Mouse (Mus musculus): ENCODE measurements at regions not wholly inside any gene's neighbourhood (a gene's known extent, or its start where the extent isn't known, plus 50 kb on each side); places are given as distances from the start of the nearest gene placed in this dataset.

DNA sequence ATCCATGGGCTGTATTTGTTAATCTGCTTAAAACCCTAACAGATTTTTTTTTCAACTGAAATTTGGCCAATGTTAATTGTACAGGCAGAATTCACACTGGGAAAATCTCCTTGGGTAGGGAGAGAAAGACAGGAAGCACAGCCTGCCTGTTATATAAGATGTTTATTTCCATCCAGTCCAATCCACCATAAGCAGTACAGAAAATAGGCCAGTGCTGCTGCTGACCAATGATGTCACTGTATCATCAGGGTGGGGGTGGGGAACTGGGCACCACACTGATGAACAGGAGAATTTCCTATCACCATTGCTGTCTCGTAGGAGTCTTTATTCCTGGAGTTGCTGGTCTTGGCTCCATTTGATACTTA lies 320.0 kb upstream of the Dcn start:
- no peak for DNase-seq (ENCODE audit: low spot score in 2 of 2)
- Histone ChIP-seq H3K4me3 (no peak overlapping the region), H3K27ac (peak overlapping the region; percentile 52; the same call in 1 of the 2 replicates)
- no peak for TF ChIP-seq CTCF (conservative IDR thresholded peaks at IDR 0.05)

DNA sequence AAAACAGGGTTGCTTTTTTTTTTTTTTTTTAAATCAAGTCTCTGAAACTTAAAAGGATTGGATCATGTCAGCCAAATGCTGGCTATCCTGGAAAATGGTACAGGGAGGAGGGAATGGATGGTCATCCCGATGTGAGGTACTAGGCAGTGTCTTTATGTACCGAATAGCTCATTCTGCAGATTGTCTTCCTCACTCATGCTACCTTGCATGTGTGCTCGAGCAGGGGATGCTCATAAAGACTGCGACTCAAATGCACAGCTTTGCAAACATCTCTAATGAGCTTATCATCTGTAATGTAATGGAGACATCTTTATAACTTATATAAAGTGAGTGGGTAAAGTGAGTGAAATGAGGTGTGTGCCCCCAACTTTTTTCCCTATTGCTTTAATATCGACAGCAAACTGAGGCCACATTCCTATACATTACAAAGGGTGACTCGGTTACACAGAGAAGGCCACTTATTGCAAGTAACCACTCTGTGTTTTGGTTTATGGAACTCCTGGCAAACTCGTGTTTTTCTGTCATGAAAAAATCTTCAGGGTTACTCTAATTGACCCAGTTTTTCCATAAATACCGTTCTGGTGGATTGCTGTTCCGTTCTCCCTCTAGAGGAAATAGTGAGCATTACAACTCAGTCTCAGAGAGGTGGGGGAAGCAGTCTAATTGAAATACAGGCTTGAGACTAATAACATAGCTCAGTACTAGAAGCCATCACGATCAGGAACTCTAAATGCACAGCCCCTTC lies 319.4 kb upstream of the Dcn start:
- H3K27ac ChIP-seq: peak overlapping the region; percentile 52; the same call in 1 of the 2 replicates
- TF ChIP-seq CTCF (conservative IDR thresholded peaks at IDR 0.05): peak; percentile 96

DNA sequence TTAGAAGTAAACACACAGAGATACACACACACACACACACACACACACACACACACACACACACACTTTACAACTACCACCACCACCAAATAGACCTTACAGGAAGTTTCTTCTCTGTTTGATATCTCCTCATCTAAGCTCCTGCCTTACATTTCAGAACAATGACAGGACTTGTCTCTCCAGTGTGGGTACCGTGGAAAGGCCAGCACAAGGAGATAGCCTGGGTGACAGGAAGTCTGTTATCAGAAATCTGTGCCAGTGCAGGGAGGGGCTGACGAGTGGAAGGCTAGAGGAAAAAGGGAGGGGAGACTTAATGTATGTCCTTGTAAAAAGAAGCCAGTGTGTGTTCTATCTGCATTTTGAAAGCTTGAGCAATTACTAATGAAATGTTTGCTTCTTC lies 318.5 kb upstream of the Dcn start:
- Histone ChIP-seq H3K4me3 (no peak overlapping the region), H3K27ac (no peak overlapping the region)
- TF ChIP-seq CTCF (conservative IDR thresholded peaks at IDR 0.05): no peak
- no peak for DNase-seq (ENCODE audit: low spot score in 2 of 2)

More for the DNA sequence above, 319.4 kb upstream of the Dcn start:
- peak; percentile 43 to 61 for DNase-seq (ENCODE audit: low spot score in 2 of 2)
- H3K4me3 ChIP-seq: no peak overlapping the region

DNA sequence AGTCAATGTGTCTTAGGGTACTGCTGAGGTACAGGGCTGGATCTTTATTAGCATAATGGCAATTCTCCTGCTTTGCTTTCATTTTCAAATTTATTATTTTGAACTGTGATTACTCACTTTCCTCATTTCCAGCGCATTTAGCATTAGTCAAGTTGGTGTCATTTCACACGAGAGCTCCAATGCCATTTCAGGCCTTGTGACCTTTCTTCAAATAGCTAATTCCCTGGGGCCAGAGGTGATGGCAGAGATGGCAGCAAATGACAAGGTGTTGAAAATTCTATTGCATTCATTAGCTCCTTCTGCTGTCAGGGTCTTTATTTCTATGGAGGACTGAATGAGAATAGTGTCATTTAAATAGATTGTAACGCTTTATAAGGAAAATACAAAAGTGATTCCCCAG lies 300.9 kb upstream of the Dcn start:
- no peak for TF ChIP-seq CTCF (conservative IDR thresholded peaks at IDR 0.05)
- Histone ChIP-seq H3K27ac (no peak overlapping the region), H3K4me3 (no peak overlapping the region)
- DNase-seq (ENCODE audit: low spot score in 2 of 2): no peak

DNA sequence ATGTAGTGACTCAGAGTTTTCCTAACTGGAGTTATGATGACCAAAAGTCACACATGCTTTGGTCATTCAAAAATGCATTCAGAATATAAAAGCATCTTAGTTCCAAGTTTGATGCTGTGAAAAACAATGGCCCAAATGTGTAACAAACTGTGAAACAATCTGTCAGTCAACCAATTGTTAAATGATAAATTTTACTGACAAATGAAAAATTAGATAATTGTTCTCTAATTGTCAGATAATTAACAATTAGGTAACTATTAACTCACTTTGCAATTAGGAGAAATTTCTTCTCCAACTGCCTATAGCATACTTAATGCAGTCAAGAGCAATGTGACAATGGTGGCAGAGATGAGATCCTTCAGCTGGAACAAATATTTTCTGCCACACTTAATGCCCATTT lies 289.7 kb upstream of the Dcn start:
- no peak for DNase-seq (ENCODE audit: low spot score in 2 of 2)
- TF ChIP-seq CTCF (conservative IDR thresholded peaks at IDR 0.05): no peak
- Histone ChIP-seq H3K4me3 (no peak overlapping the region), H3K27ac (no peak overlapping the region)

DNA sequence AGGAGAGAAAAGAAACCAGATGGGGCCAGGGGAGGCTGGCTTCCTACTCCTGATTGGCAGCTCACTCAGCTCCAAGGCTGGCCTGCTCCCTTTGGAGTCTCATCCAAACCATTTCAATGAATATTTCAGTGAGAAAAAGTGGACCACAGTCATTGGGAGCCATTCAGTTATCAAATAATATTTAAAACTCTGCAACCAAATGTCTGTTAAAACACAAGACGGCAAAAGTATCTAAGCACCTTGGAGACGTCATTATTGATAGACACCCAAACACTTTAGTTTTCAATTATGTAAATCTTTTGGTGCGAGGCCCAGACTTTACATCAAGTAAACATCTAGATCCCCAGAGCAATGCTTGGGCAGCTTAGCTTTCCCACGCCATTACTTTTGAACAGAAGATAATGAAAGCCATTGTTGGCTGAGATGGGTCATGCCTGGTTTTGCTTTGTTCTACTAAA lies 268.1 kb upstream of the Dcn start:
- DNase-seq (ENCODE audit: low spot score in 2 of 2): no peak
- no peak overlapping the region for H3K4me3 ChIP-seq
- no peak overlapping the region for H3K27ac ChIP-seq
- no peak for TF ChIP-seq CTCF (conservative IDR thresholded peaks at IDR 0.05)

DNA sequence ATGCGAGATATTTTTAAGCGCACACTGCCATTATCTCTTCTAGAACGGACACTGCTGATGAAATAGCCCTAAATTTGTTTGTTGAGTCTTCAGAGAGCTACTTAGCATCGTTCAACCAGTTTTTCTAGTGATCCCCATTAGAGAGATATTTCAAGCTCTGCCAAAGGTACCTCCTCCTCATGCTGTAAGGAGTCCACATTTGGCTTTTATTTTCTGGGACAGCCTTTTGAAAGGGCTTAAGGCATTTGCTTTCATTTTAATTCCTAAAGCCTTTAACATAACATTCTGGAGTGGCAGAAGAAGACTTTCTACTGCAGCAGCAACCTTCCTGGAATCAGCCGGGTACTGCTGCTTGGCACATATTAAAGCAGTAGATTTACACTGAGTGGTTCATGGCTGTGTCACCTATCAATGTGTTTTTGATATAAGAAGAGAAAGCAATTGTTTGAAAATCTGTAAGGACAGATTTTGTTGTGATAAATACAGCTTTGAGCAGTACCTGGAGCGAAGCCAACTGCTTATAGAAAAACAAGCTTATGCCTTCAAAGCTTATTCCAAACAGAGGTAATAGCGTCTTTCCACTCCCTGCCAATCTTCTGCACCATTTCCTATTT lies 267.5 kb upstream of the Dcn start:
- Histone ChIP-seq H3K27ac (no peak overlapping the region), H3K4me3 (no peak overlapping the region)
- no peak for TF ChIP-seq CTCF (conservative IDR thresholded peaks at IDR 0.05)
- DNase-seq (ENCODE audit: low spot score in 2 of 2): no peak

DNA sequence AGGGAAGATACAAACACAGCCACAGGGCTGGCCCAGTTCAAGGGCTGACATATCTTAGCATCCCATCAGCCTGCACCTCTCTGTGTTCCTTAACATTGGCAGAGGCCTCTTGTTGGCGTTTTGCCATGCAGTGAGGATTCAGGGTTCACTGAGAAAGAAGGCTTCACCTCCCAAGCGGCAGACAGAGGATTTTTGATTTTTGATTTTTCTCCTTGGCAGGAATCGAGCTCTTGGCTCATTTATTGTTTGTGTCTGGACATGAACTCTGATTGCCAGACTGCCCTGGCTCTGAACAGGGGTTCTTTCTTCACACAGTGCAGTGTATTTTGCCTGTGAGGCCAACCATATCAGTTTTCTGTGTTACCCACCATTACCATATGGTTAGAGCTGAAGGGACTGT lies 259.9 kb upstream of the Dcn start:
- peak in 1 of 2 experiments; percentile 1 for DNase-seq (ENCODE audit: low spot score in 2 of 2)
- H3K27ac ChIP-seq: no peak overlapping the region
- H3K4me3 ChIP-seq: no peak overlapping the region
- no peak for TF ChIP-seq CTCF (conservative IDR thresholded peaks at IDR 0.05)

DNA sequence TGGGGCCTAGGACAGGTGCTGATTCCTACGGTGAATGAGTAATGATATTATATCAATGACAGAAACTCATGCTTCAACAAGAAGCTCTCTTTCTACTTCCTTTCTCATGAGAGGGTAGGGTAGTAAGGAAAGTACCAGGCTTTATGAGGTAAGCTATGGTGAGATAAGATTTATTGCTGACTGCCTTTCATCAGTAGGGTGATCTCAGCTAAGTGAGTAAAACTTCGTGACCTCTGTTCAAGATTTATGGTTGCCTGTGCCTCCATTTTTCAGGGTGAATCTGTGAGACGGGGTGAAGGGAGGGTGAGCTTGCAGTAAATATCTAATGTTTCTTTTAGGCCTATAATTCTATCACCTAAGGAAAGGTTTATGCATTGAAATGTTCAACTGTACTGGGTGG lies 259.0 kb upstream of the Dcn start:
- no peak for TF ChIP-seq CTCF (conservative IDR thresholded peaks at IDR 0.05)
- no peak overlapping the region for H3K4me3 ChIP-seq
- no peak for DNase-seq (ENCODE audit: low spot score in 2 of 2)
- H3K27ac ChIP-seq: no peak overlapping the region

DNA sequence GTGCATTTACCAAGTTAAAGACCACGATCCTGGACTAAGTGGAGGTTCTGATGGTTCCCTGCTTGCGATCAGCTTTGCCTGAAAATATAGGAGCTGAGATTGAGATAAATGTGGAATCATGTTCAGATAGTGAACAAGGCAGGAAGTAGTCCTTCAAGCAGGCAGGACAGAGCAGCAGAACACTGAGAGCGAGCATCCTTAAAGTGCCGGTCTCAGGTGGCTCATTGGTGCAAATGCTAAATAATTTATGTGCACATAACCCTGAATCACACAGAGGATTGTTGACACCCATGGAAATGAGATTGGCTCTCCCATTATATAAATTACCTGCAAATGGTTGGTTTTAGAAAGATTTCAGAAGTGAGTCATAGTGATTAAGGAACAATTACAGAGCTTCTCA lies 243.8 kb upstream of the Dcn start:
- no peak for DNase-seq (ENCODE audit: low spot score in 2 of 2)
- TF ChIP-seq CTCF (conservative IDR thresholded peaks at IDR 0.05): no peak
- Histone ChIP-seq H3K27ac (no peak overlapping the region), H3K4me3 (no peak overlapping the region)

DNA sequence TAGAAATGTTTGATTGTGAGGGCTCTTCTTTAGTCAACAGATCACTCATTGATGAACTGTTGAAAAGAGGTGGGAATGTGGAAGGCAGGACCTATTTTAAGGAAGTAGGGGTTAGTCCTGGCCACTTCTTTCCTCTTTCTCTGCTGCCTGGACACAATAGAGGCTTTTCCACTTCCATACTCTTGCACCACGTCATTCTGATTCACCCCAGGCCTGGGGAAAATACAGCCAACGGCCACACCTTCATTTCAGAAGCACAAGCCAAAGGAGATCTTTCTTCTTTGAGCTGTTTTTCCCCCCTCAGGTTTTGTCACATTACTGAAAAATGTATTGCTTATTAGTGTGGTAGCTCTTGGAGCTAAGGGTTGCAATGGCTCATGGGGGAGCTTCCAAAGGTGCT lies 237.9 kb upstream of the Dcn start:
- DNase-seq (ENCODE audit: low spot score in 2 of 2): no peak
- no peak overlapping the region for H3K4me3 ChIP-seq
- TF ChIP-seq CTCF (conservative IDR thresholded peaks at IDR 0.05): no peak
- no peak overlapping the region for H3K27ac ChIP-seq

DNA sequence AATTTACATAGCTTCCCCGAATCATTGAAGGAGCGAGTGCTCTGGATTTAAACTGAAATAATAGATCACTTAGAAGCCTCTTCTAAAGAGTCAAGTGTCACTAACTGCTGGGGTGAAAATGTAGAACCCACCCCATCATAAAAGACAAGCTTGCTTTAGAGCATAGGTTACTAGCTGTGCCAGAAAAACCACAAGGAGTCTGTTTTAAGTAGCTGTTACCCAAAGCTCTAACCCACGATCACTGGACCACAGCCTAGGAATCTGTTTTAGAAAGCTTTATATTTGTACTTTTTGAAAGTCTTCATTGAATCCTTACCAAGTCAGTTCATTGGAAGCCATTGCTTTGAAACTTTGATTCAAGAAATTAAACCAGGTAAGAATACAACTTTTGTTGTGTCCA lies 233.7 kb upstream of the Dcn start:
- no peak for DNase-seq (ENCODE audit: low spot score in 2 of 2)
- no peak overlapping the region for H3K27ac ChIP-seq
- no peak for TF ChIP-seq CTCF (conservative IDR thresholded peaks at IDR 0.05)
- H3K4me3 ChIP-seq: no peak overlapping the region

DNA sequence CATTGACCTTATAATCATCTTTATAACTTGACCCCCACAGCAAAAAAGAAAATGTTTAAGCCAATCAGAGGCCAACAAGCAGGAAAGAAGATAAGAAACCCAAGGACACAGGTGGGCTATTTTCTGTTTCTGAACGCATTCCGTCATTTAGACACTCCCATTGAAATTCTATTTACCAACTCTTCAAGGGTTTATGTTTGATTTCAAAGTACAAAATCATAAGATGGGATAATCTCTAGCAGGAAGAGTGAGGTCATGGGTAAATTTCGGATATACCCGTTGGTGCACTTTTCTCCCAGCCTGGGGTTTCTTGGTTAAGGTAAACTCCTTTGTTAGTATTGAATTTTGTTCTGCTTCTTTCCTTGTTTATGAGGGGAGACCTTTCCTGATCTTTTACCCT lies 230.9 kb upstream of the Dcn start:
- TF ChIP-seq CTCF (conservative IDR thresholded peaks at IDR 0.05): no peak
- DNase-seq (ENCODE audit: low spot score in 2 of 2): no peak
- Histone ChIP-seq H3K4me3 (no peak overlapping the region), H3K27ac (no peak overlapping the region)

DNA sequence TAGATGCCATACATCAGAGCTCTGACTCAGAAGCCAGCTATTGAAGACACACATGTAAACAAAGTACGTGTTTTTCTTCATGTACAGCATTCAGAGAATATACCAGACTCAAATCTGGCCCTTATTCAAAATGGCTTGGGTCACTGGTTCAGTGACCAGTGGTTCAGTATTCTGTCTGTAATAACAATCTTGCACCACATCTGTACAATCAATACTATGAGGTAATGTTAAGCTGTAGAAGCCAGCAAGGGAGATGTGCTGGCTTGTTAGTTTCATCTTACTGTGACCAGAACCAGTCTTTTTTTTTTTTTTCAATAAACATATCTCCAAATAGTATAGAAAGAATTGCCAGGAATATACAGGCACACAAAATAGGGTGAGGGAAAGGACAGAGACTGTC lies 229.6 kb upstream of the Dcn start:
- no peak overlapping the region for H3K4me3 ChIP-seq
- no peak for DNase-seq (ENCODE audit: low spot score in 2 of 2)
- no peak for TF ChIP-seq CTCF (conservative IDR thresholded peaks at IDR 0.05)
- H3K27ac ChIP-seq: no peak overlapping the region
